Mouse (Mus musculus): ENCODE results near the gene Rbm19.

DNA sequence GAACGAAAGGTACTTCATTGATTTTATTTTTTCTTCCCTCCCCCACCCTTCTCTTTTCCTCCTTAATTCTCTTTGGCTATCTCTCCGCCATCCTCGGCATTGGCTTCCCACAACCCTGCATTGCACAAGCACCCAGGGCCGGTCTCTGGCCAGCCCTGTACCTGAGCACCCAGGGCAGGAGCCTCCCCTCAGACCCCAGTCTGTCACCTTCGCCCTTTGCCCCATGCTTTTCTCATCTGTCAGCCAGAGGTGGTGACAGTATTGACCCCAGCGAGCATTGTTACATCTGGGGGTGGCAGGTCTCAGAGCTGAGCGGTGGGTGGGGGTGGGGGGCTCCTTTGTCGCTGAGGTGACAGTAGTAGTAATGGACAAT lies 56.5 kb downstream of the Rbm19 start:
- TF ChIP-seq GATA1 (IDR thresholded peaks at IDR 0.05; ENCODE audit: low read length) (no peak), TAL1 (IDR thresholded peaks at IDR 0.05; ENCODE audit: low read length) (no peak)
